Mouse (Mus musculus): ENCODE results near the gene Hoxa11. TPM values are rescaled to one million over a fixed set of nuclear protein-coding genes. Genes with fewer than 3 reads are reported as not detected.

Gene Hoxa11
- polyA plus RNA-seq, 1 experiment from 2014 or later, result not detected

- DNase-seq (ENCODE audit: low spot score) (no peak), ATAC-seq (no peak)
- WGBS, result 51% methylated on average over 3 of the region's 3 CpGs
- H3K4me1 ChIP-seq (ENCODE audit: insufficient read depth, low read depth, low read length), result peaks cover 13% of the 10 kb centered on the region
- H3K36me3 ChIP-seq (ENCODE audit: insufficient read depth, low read length), result no peaks in the 10 kb centered on the region
- H3K27ac ChIP-seq (ENCODE audit: low read length), result no peak overlapping the region
- no peak overlapping the region for H3K4me3 ChIP-seq (ENCODE audit: low read depth, low read length)
- peaks cover 78% of the 10 kb centered on the region for H3K27me3 ChIP-seq (replicated peaks; ENCODE audit: insufficient read depth, low read length)
- H3K9me3 ChIP-seq (ENCODE audit: low read length), result no peaks in the 10 kb centered on the region
- no peak overlapping the region for H3K9ac ChIP-seq (replicated peaks; ENCODE audit: low read depth)
- TF ChIP-seq CTCF (IDR thresholded peaks at IDR 0.05) (no peak), EP300 (IDR thresholded peaks at IDR 0.05) (no peak)
- H3K4me2 ChIP-seq (replicated peaks; ENCODE audit: low read depth, low read length), result no peak overlapping the region
Measured at GRCm38 (mm10) chr6:52215070-52215469, 30.5 kb downstream of the Hoxa11 start.

DNA sequence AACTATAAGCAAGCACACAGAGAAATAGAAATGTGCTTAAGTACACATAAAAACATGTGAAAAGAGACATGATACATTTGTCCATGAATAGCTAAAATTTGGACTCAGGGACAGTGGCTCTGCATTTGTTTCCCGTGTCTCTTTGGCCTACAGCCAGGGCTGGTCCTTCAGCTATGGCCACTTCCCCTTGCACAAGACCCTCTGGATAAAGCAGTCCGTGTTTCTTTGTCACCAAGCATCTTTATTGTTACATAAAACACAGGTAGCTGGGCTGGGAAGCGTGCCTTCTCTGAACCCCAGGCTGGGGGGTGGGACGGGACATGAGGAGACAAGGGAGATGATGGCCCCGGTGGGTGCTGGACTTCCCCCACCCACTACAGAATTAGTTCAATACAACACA lies 31.3 kb downstream of the Hoxa11 start:
- H3K4me3 ChIP-seq (ENCODE audit: low read depth, low read length), result no peak overlapping the region
- no peak overlapping the region for H3K4me2 ChIP-seq (replicated peaks; ENCODE audit: low read depth, low read length)
- 26% methylated on average over 5 of the region's 5 CpGs for WGBS
- DNase-seq (ENCODE audit: low spot score), result no peak
- H3K27me3 ChIP-seq (replicated peaks; ENCODE audit: insufficient read depth, low read length), result peaks cover 77% of the 10 kb centered on the region
- TF ChIP-seq CTCF (IDR thresholded peaks at IDR 0.05) (no peak), EP300 (IDR thresholded peaks at IDR 0.05) (no peak)
- peaks cover 13% of the 10 kb centered on the region for H3K4me1 ChIP-seq (ENCODE audit: insufficient read depth, low read depth, low read length)
- H3K9ac ChIP-seq (replicated peaks; ENCODE audit: low read depth), result no peak overlapping the region
- H3K9me3 ChIP-seq (ENCODE audit: low read length), result no peaks in the 10 kb centered on the region
- ATAC-seq, result no peak
- H3K27ac ChIP-seq (ENCODE audit: low read length), result no peak overlapping the region
- H3K36me3 ChIP-seq (ENCODE audit: insufficient read depth, low read length), result no peaks in the 10 kb centered on the region

DNA sequence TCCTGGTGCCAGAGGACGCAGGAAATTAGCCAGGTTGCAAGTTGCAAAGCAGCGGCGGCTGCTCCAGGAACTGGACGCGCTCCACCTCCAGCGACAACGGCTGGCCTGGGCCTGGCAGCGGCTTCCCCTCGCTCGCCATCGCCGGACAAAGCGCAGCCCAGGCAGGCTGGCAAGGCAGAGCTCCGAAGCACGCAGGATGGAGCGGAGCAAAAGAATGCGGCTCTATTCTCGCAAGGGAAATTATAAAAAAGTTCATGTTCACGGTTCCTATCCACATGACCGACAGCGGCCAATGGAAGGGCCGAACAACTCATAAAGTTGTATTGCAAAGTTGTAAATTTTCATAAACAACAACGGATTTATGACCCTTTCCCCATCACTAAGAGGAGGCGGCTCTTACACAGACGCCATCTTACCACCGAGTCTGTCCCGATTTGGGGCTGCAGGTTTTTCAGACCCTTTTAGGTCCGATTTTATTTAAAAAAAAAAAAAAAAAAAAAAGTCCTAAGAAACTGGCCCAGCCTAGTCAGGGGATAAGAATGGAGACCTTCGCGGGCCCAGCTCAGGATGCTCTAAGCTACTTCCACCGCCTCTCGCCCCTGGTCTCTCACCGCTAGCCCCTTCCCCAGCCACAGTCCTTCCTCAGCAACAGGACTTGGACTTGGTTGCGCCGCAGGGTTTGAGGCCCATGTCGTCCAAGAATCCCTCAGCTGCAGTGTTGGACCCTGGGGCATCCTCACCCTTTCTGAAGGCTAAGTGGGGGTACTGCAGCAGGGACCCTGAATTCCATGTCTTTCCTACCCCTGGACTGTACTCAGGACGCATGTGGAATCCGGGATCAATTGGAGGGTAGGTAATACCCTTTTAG lies 32.3 kb downstream of the Hoxa11 start, which contains the start of the genes Hoxa3 and Gm28308:
Hoxa3 (minus strand) TSS at position 218 of the 868 bp plus-strand sequence.
Gm28308 (minus strand) TSS at position 221 of the 868 bp plus-strand sequence.
- H3K27me3 ChIP-seq (replicated peaks; ENCODE audit: insufficient read depth, low read length), result peaks cover 73% of the 10 kb centered on the region
- ATAC-seq (peak; percentile 23), DNase-seq (ENCODE audit: low spot score) (peak; percentile 80)
- peak within 1 kb of the TSS; percentile 48 for H3K4me3 ChIP-seq (ENCODE audit: low read depth, low read length)
- H3K36me3 ChIP-seq (ENCODE audit: insufficient read depth, low read length), result no peaks in the 10 kb centered on the region
- 8% methylated on average over 38 of the region's 38 CpGs for WGBS
- peak within 1 kb of the TSS; percentile 76 for H3K27ac ChIP-seq (ENCODE audit: low read length)
- TF ChIP-seq CTCF (IDR thresholded peaks at IDR 0.05), result no peak
- no peak for TF ChIP-seq EP300 (IDR thresholded peaks at IDR 0.05)
- H3K9ac ChIP-seq (replicated peaks; ENCODE audit: low read depth), result 0 out of 2 replicates have a peak within 1 kb of the TSS, but pooled peaks have one; percentile 32
- peaks cover 13% of the 10 kb centered on the region for H3K4me1 ChIP-seq (ENCODE audit: insufficient read depth, low read depth, low read length)
- no peaks in the 10 kb centered on the region for H3K9me3 ChIP-seq (ENCODE audit: low read length)
- peak within 1 kb of the TSS; percentile 61 for H3K4me2 ChIP-seq (replicated peaks; ENCODE audit: low read depth, low read length)

- DNase-seq (ENCODE audit: low spot score), result no peak
Measured at GRCm38 (mm10) chr6:52212556-52213118, 33.0 kb downstream of the Hoxa11 start.

DNA sequence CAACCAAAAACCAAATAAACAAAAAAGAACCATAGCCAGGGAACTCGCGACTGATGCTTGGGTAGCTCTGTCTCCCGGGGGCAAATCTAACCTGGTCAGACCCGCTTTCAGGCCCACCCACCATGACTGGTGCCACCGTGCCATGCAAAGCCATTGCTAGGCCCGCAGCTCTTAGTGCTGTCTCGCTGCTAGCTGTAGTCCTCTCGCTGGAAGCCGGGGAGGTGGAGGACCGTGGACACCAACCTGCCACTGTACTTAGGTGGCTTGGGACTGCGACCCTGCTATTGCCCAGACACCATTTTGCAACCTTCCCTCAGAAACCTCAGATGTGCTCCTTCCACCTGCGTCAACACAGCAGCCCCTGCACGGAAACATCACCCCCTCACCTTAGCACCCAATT lies 33.6 kb downstream of the Hoxa11 start:
- H3K4me1 ChIP-seq (ENCODE audit: insufficient read depth, low read depth, low read length), result peaks cover 6% of the 10 kb centered on the region
- no peak overlapping the region for H3K9ac ChIP-seq (replicated peaks; ENCODE audit: low read depth)
- ATAC-seq (no peak), DNase-seq (ENCODE audit: low spot score) (no peak)
- H3K27ac ChIP-seq (ENCODE audit: low read length), result peak overlapping the region; percentile 76; the same call in 1 of the 2 replicates
- WGBS, result 10% methylated on average over 13 of the region's 13 CpGs
- H3K4me2 ChIP-seq (replicated peaks; ENCODE audit: low read depth, low read length), result peak overlapping the region; percentile 61
- TF ChIP-seq EP300 (IDR thresholded peaks at IDR 0.05) (no peak), CTCF (IDR thresholded peaks at IDR 0.05) (no peak)
- H3K27me3 ChIP-seq (replicated peaks; ENCODE audit: insufficient read depth, low read length), result peaks cover 72% of the 10 kb centered on the region
- H3K9me3 ChIP-seq (ENCODE audit: low read length), result no peaks in the 10 kb centered on the region
- no peaks in the 10 kb centered on the region for H3K36me3 ChIP-seq (ENCODE audit: insufficient read depth, low read length)
- H3K4me3 ChIP-seq (ENCODE audit: low read depth, low read length), result peak overlapping the region; percentile 48

More at GRCm38 (mm10) chr6:52212556-52213118, 33.0 kb downstream of the Hoxa11 start:
- TF ChIP-seq EP300 (IDR thresholded peaks at IDR 0.05) (no peak), CTCF (IDR thresholded peaks at IDR 0.05) (0 out of 2 replicates have a peak, but pooled peaks have one; percentile 9)
- Histone ChIP-seq H3K4me2 (replicated peaks; ENCODE audit: low read depth, low read length) (peak overlapping the region; percentile 61), H3K36me3 (ENCODE audit: insufficient read depth, low read length) (no peaks in the 10 kb centered on the region), H3K4me1 (ENCODE audit: insufficient read depth, low read depth, low read length) (peaks cover 11% of the 10 kb centered on the region), H3K4me3 (ENCODE audit: low read depth, low read length) (peak overlapping the region; percentile 48), H3K27me3 (replicated peaks; ENCODE audit: insufficient read depth, low read length) (peaks cover 72% of the 10 kb centered on the region), H3K27ac (ENCODE audit: low read length) (peak overlapping the region; percentile 76), H3K9ac (replicated peaks; ENCODE audit: low read depth) (0 out of 2 replicates have a peak overlapping the region, but pooled peaks have one; percentile 32), H3K9me3 (ENCODE audit: low read length) (no peaks in the 10 kb centered on the region)
- WGBS, result 5% methylated on average over 21 of the region's 22 CpGs
- 0 out of 2 replicates have a peak, but pooled peaks have one; percentile 10 for ATAC-seq
